Mouse (Mus musculus): ENCODE results near the gene Iars2. TPM values are rescaled to one million over a fixed set of nuclear protein-coding genes. Genes with fewer than 3 reads are reported as not detected.
A peak's percentile ranks its signal among the peaks of the same experiment; 100 is the strongest.
"Not testable (repeated sequence)": the region's sequence is repeated elsewhere in the genome, so short reads cannot be mapped to it uniquely, and the experiment has no call there.

The Iars2 gene
- polyA plus RNA-seq, 1 experiment from 2014 or later, result 19.6 TPM

- H3K9ac ChIP-seq, result no peak overlapping the region
- H3K27ac ChIP-seq (replicated peaks), result no peak overlapping the region
- no peak for ATAC-seq (ENCODE audit: low FRiP score, low read depth)
- H3K27me3 ChIP-seq, result no peaks in the 10 kb centered on the region
- H3K4me2 ChIP-seq, result peak overlapping the region; percentile 77
- H3K4me1 ChIP-seq (replicated peaks), result peaks cover 38% of the 10 kb centered on the region
- H3K9me3 ChIP-seq, result no peaks in the 10 kb centered on the region
- peak overlapping the region; percentile 83 for H3K4me3 ChIP-seq
- 95% methylated on average over 8 of the region's 8 CpGs for WGBS
- H3K36me3 ChIP-seq, result peaks cover 7% of the 10 kb centered on the region
Measured at GRCm38 (mm10) chr1:185329851-185330250, 655 bp upstream of the Iars2 start.

GRCm38 (mm10) chr1:185327754-185328345 lies 1.3 kb downstream of the Iars2 start:
- not testable (repeated sequence) for H3K9me3 ChIP-seq; ATAC-seq (ENCODE audit: low FRiP score, low read depth); H3K9ac ChIP-seq; H3K27ac ChIP-seq (replicated peaks); H3K27me3 ChIP-seq
- H3K4me2 ChIP-seq, result peak overlapping the region; percentile 77
- peaks cover 27% of the 10 kb centered on the region for H3K36me3 ChIP-seq
- peaks cover 20% of the 10 kb centered on the region for H3K4me1 ChIP-seq (replicated peaks)
- 68% methylated on average over 3 of the region's 3 CpGs for WGBS
- H3K4me3 ChIP-seq, result peak overlapping the region; percentile 83

GRCm38 (mm10) chr1:185315846-185316568 lies 13.2 kb downstream of the Iars2 start:
- H3K4me3 ChIP-seq, result no peak overlapping the region
- no peak overlapping the region for H3K9ac ChIP-seq
- no peak for ATAC-seq (ENCODE audit: low FRiP score, low read depth)
- 85% methylated on average over 16 of the region's 16 CpGs for WGBS
- H3K4me1 ChIP-seq (replicated peaks), result no peaks in the 10 kb centered on the region
- peaks cover 74% of the 10 kb centered on the region for H3K36me3 ChIP-seq
- no peaks in the 10 kb centered on the region for H3K9me3 ChIP-seq
- H3K4me2 ChIP-seq, result no peak overlapping the region
- H3K27ac ChIP-seq (replicated peaks), result no peak overlapping the region
- no peaks in the 10 kb centered on the region for H3K27me3 ChIP-seq

GRCm38 (mm10) chr1:185314546-185314945 lies 14.7 kb downstream of the Iars2 start:
- no peak overlapping the region for H3K9ac ChIP-seq
- H3K4me1 ChIP-seq (replicated peaks), result no peaks in the 10 kb centered on the region
- no peaks in the 10 kb centered on the region for H3K27me3 ChIP-seq
- 92% methylated on average over 4 of the region's 4 CpGs for WGBS
- H3K4me2 ChIP-seq, result no peak overlapping the region
- no peaks in the 10 kb centered on the region for H3K9me3 ChIP-seq
- no peak overlapping the region for H3K4me3 ChIP-seq
- ATAC-seq (ENCODE audit: low FRiP score, low read depth), result no peak
- peaks cover 62% of the 10 kb centered on the region for H3K36me3 ChIP-seq
- H3K27ac ChIP-seq (replicated peaks), result no peak overlapping the region

GRCm38 (mm10) chr1:185311949-185312348 lies 17.2 kb downstream of the Iars2 start:
- Histone ChIP-seq H3K27ac (replicated peaks) (no peak overlapping the region), H3K36me3 (peaks cover 54% of the 10 kb centered on the region), H3K9ac (no peak overlapping the region), H3K9me3 (no peaks in the 10 kb centered on the region), H3K27me3 (no peaks in the 10 kb centered on the region), H3K4me2 (no peak overlapping the region), H3K4me3 (no peak overlapping the region), H3K4me1 (replicated peaks) (no peaks in the 10 kb centered on the region)
- ATAC-seq (ENCODE audit: low FRiP score, low read depth), result no peak
- WGBS, result 97% methylated on average over 9 of the region's 9 CpGs

GRCm38 (mm10) chr1:185308908-185309307 lies 20.3 kb downstream of the Iars2 start:
- no peak for ATAC-seq (ENCODE audit: low FRiP score, low read depth)
- Histone ChIP-seq H3K27ac (replicated peaks) (no peak overlapping the region), H3K36me3 (peaks cover 33% of the 10 kb centered on the region), H3K9ac (no peak overlapping the region), H3K9me3 (no peaks in the 10 kb centered on the region), H3K4me3 (no peak overlapping the region), H3K4me2 (no peak overlapping the region), H3K4me1 (replicated peaks) (no peaks in the 10 kb centered on the region), H3K27me3 (no peaks in the 10 kb centered on the region)
- 86% methylated on average over 4 of the region's 4 CpGs for whole genome bisulfite sequencing

GRCm38 (mm10) chr1:185308334-185308733 lies 20.9 kb downstream of the Iars2 start:
- 92% methylated on average over 2 of the region's 2 CpGs for WGBS
- H3K27ac ChIP-seq (replicated peaks), result no peak overlapping the region
- H3K9ac ChIP-seq, result no peak overlapping the region
- H3K9me3 ChIP-seq, result no peaks in the 10 kb centered on the region
- ATAC-seq (ENCODE audit: low FRiP score, low read depth), result no peak
- H3K4me2 ChIP-seq, result no peak overlapping the region
- H3K36me3 ChIP-seq, result peaks cover 28% of the 10 kb centered on the region
- H3K4me1 ChIP-seq (replicated peaks), result no peaks in the 10 kb centered on the region
- H3K27me3 ChIP-seq, result no peaks in the 10 kb centered on the region
- no peak overlapping the region for H3K4me3 ChIP-seq

GRCm38 (mm10) chr1:185307645-185308044 lies 21.6 kb downstream of the Iars2 start:
- peaks cover 28% of the 10 kb centered on the region for H3K36me3 ChIP-seq
- WGBS, result 96% methylated on average over 7 of the region's 7 CpGs
- H3K9me3 ChIP-seq, result no peaks in the 10 kb centered on the region
- ATAC-seq (ENCODE audit: low FRiP score, low read depth), result no peak
- no peak overlapping the region for H3K4me3 ChIP-seq
- no peak overlapping the region for H3K9ac ChIP-seq
- H3K27ac ChIP-seq (replicated peaks), result no peak overlapping the region
- H3K27me3 ChIP-seq, result no peaks in the 10 kb centered on the region
- no peak overlapping the region for H3K4me2 ChIP-seq
- H3K4me1 ChIP-seq (replicated peaks), result no peaks in the 10 kb centered on the region

- Histone ChIP-seq H3K4me3 (no peak overlapping the region), H3K4me1 (replicated peaks) (no peaks in the 10 kb centered on the region), H3K9ac (no peak overlapping the region), H3K9me3 (no peaks in the 10 kb centered on the region), H3K27me3 (no peaks in the 10 kb centered on the region), H3K27ac (replicated peaks) (no peak overlapping the region), H3K36me3 (peaks cover 23% of the 10 kb centered on the region), H3K4me2 (no peak overlapping the region)
- ATAC-seq (ENCODE audit: low FRiP score, low read depth), result no peak
- 98% methylated on average over 12 of the region's 12 CpGs for WGBS
Measured at GRCm38 (mm10) chr1:185306836-185307235, 22.4 kb downstream of the Iars2 start.

- H3K4me3 ChIP-seq, result no peak overlapping the region
- no peak overlapping the region for H3K9ac ChIP-seq
- H3K4me2 ChIP-seq, result no peak overlapping the region
- no peak overlapping the region for H3K27ac ChIP-seq (replicated peaks)
- H3K4me1 ChIP-seq (replicated peaks), result no peaks in the 10 kb centered on the region
- WGBS, result 91% methylated on average over 6 of the region's 6 CpGs
- H3K9me3 ChIP-seq, result no peaks in the 10 kb centered on the region
- no peaks in the 10 kb centered on the region for H3K27me3 ChIP-seq
- no peak for ATAC-seq (ENCODE audit: low FRiP score, low read depth)
- peaks cover 23% of the 10 kb centered on the region; the same call in 1 of the 2 replicates for H3K36me3 ChIP-seq
Measured at GRCm38 (mm10) chr1:185302816-185303215, 26.4 kb downstream of the Iars2 start.

GRCm38 (mm10) chr1:185298496-185298895 lies 30.7 kb downstream of the Iars2 start:
- Histone ChIP-seq H3K4me3 (no peak overlapping the region), H3K4me2 (no peak overlapping the region), H3K4me1 (replicated peaks) (no peaks in the 10 kb centered on the region), H3K9me3 (no peaks in the 10 kb centered on the region), H3K36me3 (peaks cover 46% of the 10 kb centered on the region), H3K27me3 (no peaks in the 10 kb centered on the region), H3K9ac (no peak overlapping the region), H3K27ac (replicated peaks) (no peak overlapping the region)
- no peak for ATAC-seq (ENCODE audit: low FRiP score, low read depth)
- WGBS, result 94% methylated on average over 8 of the region's 8 CpGs

GRCm38 (mm10) chr1:185296850-185297249 lies 32.3 kb downstream of the Iars2 start:
- 91% methylated on average over 7 of the region's 7 CpGs for WGBS
- H3K4me2 ChIP-seq, result no peak overlapping the region
- no peaks in the 10 kb centered on the region for H3K27me3 ChIP-seq
- H3K4me1 ChIP-seq (replicated peaks), result no peaks in the 10 kb centered on the region
- H3K27ac ChIP-seq (replicated peaks), result no peak overlapping the region
- H3K4me3 ChIP-seq, result no peak overlapping the region
- H3K9me3 ChIP-seq, result no peaks in the 10 kb centered on the region
- peaks cover 44% of the 10 kb centered on the region for H3K36me3 ChIP-seq
- no peak for ATAC-seq (ENCODE audit: low FRiP score, low read depth)
- H3K9ac ChIP-seq, result no peak overlapping the region
